Mouse (Mus musculus) myocyte (in vitro differentiated cells): ENCODE measurements at regions not wholly inside any gene's neighbourhood (a gene's known extent, or its start where the extent isn't known, plus 50 kb on each side); places are given as distances from the start of the nearest gene placed in this dataset.
A peak's percentile ranks its signal among the peaks of the same experiment; 100 is the strongest.

Experiments
- H3K27me3 ChIP-seq: one replicate; pipeline ENCODE4 v1.6.1; 2011; ENCODE audit not compliant: control insufficient read depth, insufficient read depth, insufficient read length
- H3K36me3 ChIP-seq: one replicate; pipeline ENCODE4 v1.6.1; 2011; ENCODE audit not compliant: control insufficient read depth, insufficient read depth
- H3K4me2 ChIP-seq: one replicate; pipeline ENCODE4 v1.6.1; 2011; ENCODE audit warnings: low read depth, control low read depth
- H3K4me3 ChIP-seq: one replicate; pipeline ENCODE4 v1.5.1; 2011; ENCODE audit warnings: mild to moderate bottlenecking, control low read depth, moderate library complexity
- H3K79me2 ChIP-seq: one replicate; pipeline ENCODE4 v1.6.1; 2011; ENCODE audit not compliant: control insufficient read depth, insufficient read depth
- H3ac ChIP-seq: one replicate; pipeline ENCODE4 v1.6.1; 2011; ENCODE audit not compliant: control insufficient read depth, insufficient read length
- CEBPB ChIP-seq: IDR thresholded peaks from 2 replicates; pipeline ENCODE4 v1.6.1; 2011; ENCODE audit warnings: mild to moderate bottlenecking, moderate library complexity; ENCODE audit not compliant: poor library complexity, insufficient read depth, severe bottlenecking
- E2F4 ChIP-seq: IDR thresholded peaks from one replicate; pipeline ENCODE4 v1.6.1; 2011; ENCODE audit warnings: mild to moderate bottlenecking, control low read depth, moderate library complexity; ENCODE audit not compliant: insufficient read depth
- MAX ChIP-seq: IDR thresholded peaks from one replicate; pipeline ENCODE4 v1.6.1; 2011; ENCODE audit warnings: low read depth, mild to moderate bottlenecking, control low read depth
- MYOD1 ChIP-seq, 3 experiments: IDR thresholded peaks; one replicate each; pipeline ENCODE4 v1.6.1; 2011; ENCODE audit warnings: control low read depth in 2 of 3, low read depth in 2 of 3, mild to moderate bottlenecking in 2 of 3, moderate library complexity in 1 of 3; ENCODE audit not compliant: insufficient read length in 2 of 3, control insufficient read depth in 1 of 3
- MYOG ChIP-seq, 3 experiments: IDR thresholded peaks; one replicate each; pipeline ENCODE4 v1.6.1; 2011; ENCODE audit warnings: control low read depth in 2 of 3, low read depth in 2 of 3, mild to moderate bottlenecking in 2 of 3; ENCODE audit not compliant: insufficient read length in 2 of 3, control insufficient read depth in 1 of 3, insufficient read depth in 1 of 3
- POLR2A ChIP-seq: IDR thresholded peaks from one replicate; pipeline ENCODE4 v1.6.1; 2011; ENCODE audit warnings: low read depth, mild to moderate bottlenecking, control low read depth, moderate library complexity; ENCODE audit not compliant: insufficient read length
- POLR2AphosphoS2 ChIP-seq: IDR thresholded peaks from one replicate; pipeline ENCODE4 v1.6.1; 2011; ENCODE audit warnings: low read depth, control low read depth; ENCODE audit not compliant: insufficient read length
- REST ChIP-seq: IDR thresholded peaks from one replicate; pipeline ENCODE4 v1.6.1; 2011; ENCODE audit warnings: mild to moderate bottlenecking, control low read depth, moderate library complexity; ENCODE audit not compliant: insufficient read depth, insufficient read length
- SRF ChIP-seq: IDR thresholded peaks from one replicate; pipeline ENCODE4 v1.6.1; 2011; ENCODE audit warnings: low read depth; ENCODE audit not compliant: control insufficient read depth, insufficient read length
- TCF12 ChIP-seq: IDR thresholded peaks from one replicate; pipeline ENCODE4 v1.6.1; 2011; ENCODE audit warnings: mild to moderate bottlenecking, control low read depth; ENCODE audit not compliant: poor library complexity, insufficient read depth, severe bottlenecking
- TCF3 ChIP-seq: IDR thresholded peaks from one replicate; pipeline ENCODE4 v1.6.1; 2011; ENCODE audit warnings: low read depth, control low read depth; ENCODE audit not compliant: insufficient read length
- USF1 ChIP-seq: IDR thresholded peaks from one replicate; pipeline ENCODE4 v1.6.1; 2011; ENCODE audit warnings: low read depth, mild to moderate bottlenecking, control low read depth, moderate library complexity

DNA sequence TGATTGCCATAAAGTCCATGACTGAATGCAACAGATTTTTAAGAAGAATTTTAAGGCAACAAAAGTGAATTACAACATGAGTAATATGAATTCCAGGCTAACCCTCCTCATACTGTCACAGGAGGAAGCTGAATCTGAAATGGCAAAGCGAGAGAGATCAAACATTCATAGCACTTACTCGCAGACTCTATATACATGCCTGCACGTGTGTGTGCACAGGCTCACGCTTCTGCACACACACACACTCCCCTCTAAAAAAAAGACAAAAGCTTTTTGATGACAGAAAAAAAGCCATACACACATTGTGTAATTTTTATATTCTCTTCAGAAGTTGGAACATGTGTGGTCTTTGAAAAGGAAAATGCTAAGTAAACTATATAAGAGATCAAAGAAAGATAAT, 391.1 kb upstream of the Xrcc4 start:
- no peak overlapping the region for H3K4me2 ChIP-seq
- no peaks in the 10 kb centered on the region for H3K36me3 ChIP-seq
- TF ChIP-seq MYOG (IDR thresholded peaks at IDR 0.05; ENCODE audit: control insufficient read depth in 1 of 3, insufficient read depth in 1 of 3, insufficient read length in 2 of 3, low read depth in 2 of 3) (no peak), E2F4 (no peak), TCF3 (no peak), POLR2AphosphoS2 (no peak), CEBPB (no peak), USF1 (no peak), SRF (no peak), POLR2A (no peak), REST (no peak), MAX (no peak), TCF12 (no peak), MYOD1 (IDR thresholded peaks at IDR 0.05; ENCODE audit: control insufficient read depth in 1 of 3, insufficient read length in 2 of 3, low read depth in 2 of 3) (no peak)
- no peaks in the 10 kb centered on the region for H3K27me3 ChIP-seq
- no peaks in the 10 kb centered on the region for H3K79me2 ChIP-seq
- no peak overlapping the region for H3K4me3 ChIP-seq
- no peak overlapping the region for H3ac ChIP-seq

- Histone ChIP-seq H3ac (no peak overlapping the region), H3K36me3 (no peaks in the 10 kb centered on the region), H3K27me3 (no peaks in the 10 kb centered on the region), H3K79me2 (no peaks in the 10 kb centered on the region), H3K4me3 (no peak overlapping the region), H3K4me2 (no peak overlapping the region)
- TF ChIP-seq USF1 (no peak), MYOG (IDR thresholded peaks at IDR 0.05; ENCODE audit: control insufficient read depth in 1 of 3, insufficient read depth in 1 of 3, insufficient read length in 2 of 3, low read depth in 2 of 3) (no peak), CEBPB (no peak), REST (no peak)
Measured at GRCm38 (mm10) chr13:90476880-90477279, 387.5 kb upstream of the Xrcc4 start.

- Histone ChIP-seq H3K4me3 (no peak overlapping the region), H3K79me2 (no peaks in the 10 kb centered on the region), H3ac (no peak overlapping the region), H3K36me3 (no peaks in the 10 kb centered on the region), H3K27me3 (no peaks in the 10 kb centered on the region), H3K4me2 (no peak overlapping the region)
- TF ChIP-seq TCF12 = no peak
- TF ChIP-seq TCF3 = no peak
Measured at GRCm38 (mm10) chr13:90474507-90474906, 385.1 kb upstream of the Xrcc4 start.

DNA sequence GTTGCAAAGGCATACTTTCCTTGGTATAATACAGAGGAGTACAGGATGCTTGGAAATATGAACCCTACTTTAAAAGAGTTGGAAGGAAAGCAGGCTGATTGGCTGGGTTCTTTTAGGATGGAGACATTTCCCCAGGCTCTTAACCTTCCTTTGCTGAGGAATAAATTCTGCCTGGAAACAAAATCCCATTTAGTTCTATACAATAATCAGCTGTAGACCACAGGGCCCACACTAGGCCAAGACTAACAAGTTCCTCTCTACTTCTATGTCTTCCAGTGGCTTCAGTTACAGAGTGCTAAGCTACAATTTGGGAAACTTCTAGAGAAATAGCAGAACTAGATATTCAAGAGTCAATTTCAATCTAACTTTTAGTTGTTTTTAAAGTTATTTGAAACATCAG, 384.6 kb upstream of the Xrcc4 start:
- Histone ChIP-seq H3K27me3 (no peaks in the 10 kb centered on the region), H3K79me2 (no peaks in the 10 kb centered on the region), H3K4me3 (no peak overlapping the region), H3ac (no peak overlapping the region), H3K4me2 (no peak overlapping the region), H3K36me3 (no peaks in the 10 kb centered on the region)
- TF ChIP-seq TCF12 (no peak), MYOG (IDR thresholded peaks at IDR 0.05; ENCODE audit: control insufficient read depth in 1 of 3, insufficient read depth in 1 of 3, insufficient read length in 2 of 3, low read depth in 2 of 3) (no peak), POLR2AphosphoS2 (no peak), USF1 (no peak), CEBPB (no peak), MYOD1 (IDR thresholded peaks at IDR 0.05; ENCODE audit: control insufficient read depth in 1 of 3, insufficient read length in 2 of 3, low read depth in 2 of 3) (no peak), REST (no peak), TCF3 (no peak), POLR2A (no peak), E2F4 (no peak), SRF (no peak), MAX (no peak)

GRCm38 (mm10) chr13:90473041-90473825, 383.8 kb upstream of the Xrcc4 start:
- no peak overlapping the region for H3ac ChIP-seq
- peak; percentile 85 for TF ChIP-seq CEBPB
- no peak for TF ChIP-seq POLR2AphosphoS2
- H3K27me3 ChIP-seq = no peaks in the 10 kb centered on the region
- no peaks in the 10 kb centered on the region for H3K79me2 ChIP-seq
- no peak overlapping the region for H3K4me3 ChIP-seq
- H3K4me2 ChIP-seq = no peak overlapping the region
- H3K36me3 ChIP-seq = no peaks in the 10 kb centered on the region
